Mouse (Mus musculus): ENCODE data around the gene Lmntd1. TPM values are rescaled to one million over a fixed set of nuclear protein-coding genes. Genes with fewer than 3 reads are reported as not detected.
A peak's percentile ranks its signal among the peaks of the same experiment; 100 is the strongest.

Lmntd1 gene
- polyA plus RNA-seq, 1 experiment from 2014 or later = 1.3 TPM

GRCm38 (mm10) chr6:145501751-145502150 is 112.4 kb downstream of the Lmntd1 start:
- Histone ChIP-seq H3K27me3 (ENCODE audit: control insufficient read depth, insufficient read depth, low read length) (no peaks in the 10 kb centered on the region), H3K27ac (replicated peaks; ENCODE audit: low read depth, low read length) (no peak overlapping the region), H3K36me3 (ENCODE audit: control insufficient read depth, insufficient read depth, low read length) (no peaks in the 10 kb centered on the region), H3K4me1 (ENCODE audit: control insufficient read depth, insufficient read depth, low read length) (no peaks in the 10 kb centered on the region), H3K9ac (replicated peaks; ENCODE audit: low read length) (no peak overlapping the region), H3K4me3 (replicated peaks; ENCODE audit: low read depth, low read length) (no peak overlapping the region), H3K4me2 (ENCODE audit: low read length) (no peak overlapping the region), H3K9me3 (ENCODE audit: control insufficient read depth, low read length) (no peaks in the 10 kb centered on the region)
- WGBS = 89% methylated on average over 7 of the region's 7 CpGs
- ATAC-seq (ENCODE audit: low FRiP score, low TSS enrichment) (no peak), DNase-seq (no peak)

GRCm38 (mm10) chr6:145499574-145500546 is 114.3 kb downstream of the Lmntd1 start:
- WGBS = 84% methylated on average over 19 of the region's 19 CpGs
- ATAC-seq (ENCODE audit: low FRiP score, low TSS enrichment) (no peak), DNase-seq (no peak)
- Histone ChIP-seq H3K4me2 (ENCODE audit: low read length) (no peak overlapping the region), H3K27ac (replicated peaks; ENCODE audit: low read depth, low read length) (no peak overlapping the region), H3K27me3 (ENCODE audit: control insufficient read depth, insufficient read depth, low read length) (no peaks in the 10 kb centered on the region), H3K4me1 (ENCODE audit: control insufficient read depth, insufficient read depth, low read length) (no peaks in the 10 kb centered on the region), H3K36me3 (ENCODE audit: control insufficient read depth, insufficient read depth, low read length) (no peaks in the 10 kb centered on the region), H3K4me3 (replicated peaks; ENCODE audit: low read depth, low read length) (no peak overlapping the region), H3K9me3 (ENCODE audit: control insufficient read depth, low read length) (no peaks in the 10 kb centered on the region), H3K9ac (replicated peaks; ENCODE audit: low read length) (no peak overlapping the region)

DNA sequence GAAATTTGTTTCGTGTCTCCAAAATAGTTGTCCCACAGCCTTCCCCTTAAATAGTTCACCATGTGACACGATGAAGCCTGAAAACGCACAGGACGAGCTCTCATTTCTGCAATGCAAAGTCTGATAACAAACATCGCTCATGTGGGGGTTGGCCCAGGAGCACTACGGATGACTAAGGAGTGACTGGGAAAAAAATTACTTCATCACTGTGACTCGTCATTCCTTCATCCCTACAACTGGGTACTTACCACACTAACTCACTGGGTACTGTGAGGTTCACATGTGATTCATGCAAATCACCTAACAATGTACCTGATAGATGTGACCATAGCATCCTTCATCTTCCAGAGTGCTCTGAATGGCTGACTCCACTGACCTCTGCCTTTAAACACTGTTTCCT is 118.4 kb downstream of the Lmntd1 start:
- DNase-seq (no peak), ATAC-seq (ENCODE audit: low FRiP score, low TSS enrichment) (no peak)
- Histone ChIP-seq H3K27ac (replicated peaks; ENCODE audit: low read depth, low read length) (no peak overlapping the region), H3K36me3 (ENCODE audit: control insufficient read depth, insufficient read depth, low read length) (no peaks in the 10 kb centered on the region), H3K9me3 (ENCODE audit: control insufficient read depth, low read length) (no peaks in the 10 kb centered on the region), H3K4me3 (replicated peaks; ENCODE audit: low read depth, low read length) (no peak overlapping the region), H3K4me2 (ENCODE audit: low read length) (no peak overlapping the region), H3K27me3 (ENCODE audit: control insufficient read depth, insufficient read depth, low read length) (no peaks in the 10 kb centered on the region), H3K4me1 (ENCODE audit: control insufficient read depth, insufficient read depth, low read length) (no peaks in the 10 kb centered on the region), H3K9ac (replicated peaks; ENCODE audit: low read length) (no peak overlapping the region)
- WGBS = 95% methylated on average over 7 of the region's 7 CpGs

GRCm38 (mm10) chr6:145488251-145488650 is 125.9 kb downstream of the Lmntd1 start:
- ATAC-seq (ENCODE audit: low FRiP score, low TSS enrichment) (no peak), DNase-seq (no peak)
- Histone ChIP-seq H3K27ac (replicated peaks; ENCODE audit: low read depth, low read length) (no peak overlapping the region), H3K27me3 (ENCODE audit: control insufficient read depth, insufficient read depth, low read length) (no peaks in the 10 kb centered on the region), H3K9me3 (ENCODE audit: control insufficient read depth, low read length) (no peaks in the 10 kb centered on the region), H3K4me3 (replicated peaks; ENCODE audit: low read depth, low read length) (no peak overlapping the region), H3K4me1 (ENCODE audit: control insufficient read depth, insufficient read depth, low read length) (peaks cover 19% of the 10 kb centered on the region), H3K36me3 (ENCODE audit: control insufficient read depth, insufficient read depth, low read length) (no peaks in the 10 kb centered on the region), H3K4me2 (ENCODE audit: low read length) (no peak overlapping the region), H3K9ac (replicated peaks; ENCODE audit: low read length) (no peak overlapping the region)
- WGBS = 87% methylated on average over 2 of the region's 2 CpGs

DNA sequence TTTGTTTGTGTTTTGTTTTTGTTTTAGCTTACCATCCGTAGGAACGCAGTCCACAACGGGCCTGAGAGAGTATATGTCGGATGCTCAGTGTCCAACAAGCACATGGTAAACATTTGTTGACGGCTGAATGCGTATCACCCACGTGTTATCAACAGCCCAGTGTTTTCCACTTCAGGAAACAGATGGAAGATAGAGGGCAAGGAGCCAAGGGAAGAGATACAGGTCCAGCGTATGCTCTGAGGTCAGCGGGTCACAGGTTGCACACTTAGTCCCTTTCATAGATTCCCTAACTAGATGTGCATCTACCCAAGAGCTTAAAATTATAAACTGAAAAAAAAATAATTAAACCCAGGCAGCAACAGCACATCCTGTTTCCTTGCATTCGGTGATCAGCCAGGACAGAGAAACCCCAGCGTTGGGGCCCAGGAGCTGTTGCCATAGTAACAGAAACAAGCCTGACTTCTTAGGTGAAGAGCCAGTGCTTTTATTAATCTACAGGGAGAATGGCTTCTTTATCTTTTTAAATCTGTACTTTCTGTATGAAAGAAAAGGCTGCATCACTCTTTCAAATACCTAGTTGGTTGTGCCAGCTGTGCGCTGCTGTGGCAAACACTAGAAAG is 128.0 kb downstream of the Lmntd1 start:
- 52% methylated on average over 12 of the region's 12 CpGs for WGBS
- ATAC-seq (ENCODE audit: low FRiP score, low TSS enrichment) (no peak), DNase-seq (peak; percentile 82)
- H3K36me3 ChIP-seq (ENCODE audit: control insufficient read depth, insufficient read depth, low read length) = no peaks in the 10 kb centered on the region
- H3K27ac ChIP-seq (replicated peaks; ENCODE audit: low read depth, low read length) = peak overlapping the region; percentile 67
- no peaks in the 10 kb centered on the region for H3K27me3 ChIP-seq (ENCODE audit: control insufficient read depth, insufficient read depth, low read length)
- H3K9me3 ChIP-seq (ENCODE audit: control insufficient read depth, low read length) = no peaks in the 10 kb centered on the region
- H3K9ac ChIP-seq (replicated peaks; ENCODE audit: low read length) = no peak overlapping the region
- H3K4me2 ChIP-seq (ENCODE audit: low read length) = no peak overlapping the region
- H3K4me3 ChIP-seq (replicated peaks; ENCODE audit: low read depth, low read length) = no peak overlapping the region
- H3K4me1 ChIP-seq (ENCODE audit: control insufficient read depth, insufficient read depth, low read length) = peaks cover 25% of the 10 kb centered on the region

DNA sequence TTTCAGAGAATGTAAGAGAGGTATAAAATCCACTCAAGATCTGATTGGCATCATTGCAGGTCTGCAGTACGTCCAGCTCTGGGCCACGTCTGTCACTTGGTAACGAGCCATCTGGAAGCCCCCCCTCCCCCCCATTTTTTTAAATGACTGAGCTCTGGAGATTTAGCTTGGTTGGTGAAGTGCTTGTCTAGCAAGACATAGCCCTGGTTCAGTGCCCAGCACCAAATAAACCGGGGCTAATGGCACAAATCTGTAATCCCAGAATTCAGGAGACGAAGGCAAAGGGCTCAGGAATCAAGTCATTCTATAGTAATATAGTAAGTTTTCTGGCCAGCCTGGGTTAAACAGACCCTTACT is 130.8 kb downstream of the Lmntd1 start:
- no peak overlapping the region for H3K27ac ChIP-seq (replicated peaks; ENCODE audit: low read depth, low read length)
- H3K4me2 ChIP-seq (ENCODE audit: low read length) = no peak overlapping the region
- no peak overlapping the region for H3K4me3 ChIP-seq (replicated peaks; ENCODE audit: low read depth, low read length)
- H3K27me3 ChIP-seq (ENCODE audit: control insufficient read depth, insufficient read depth, low read length) = no peaks in the 10 kb centered on the region
- peaks cover 25% of the 10 kb centered on the region for H3K4me1 ChIP-seq (ENCODE audit: control insufficient read depth, insufficient read depth, low read length)
- 49% methylated on average over 5 of the region's 5 CpGs for WGBS
- no peak for ATAC-seq (ENCODE audit: low FRiP score, low TSS enrichment)
- H3K36me3 ChIP-seq (ENCODE audit: control insufficient read depth, insufficient read depth, low read length) = no peaks in the 10 kb centered on the region
- H3K9ac ChIP-seq (replicated peaks; ENCODE audit: low read length) = no peak overlapping the region
- H3K9me3 ChIP-seq (ENCODE audit: control insufficient read depth, low read length) = no peaks in the 10 kb centered on the region
- no peak for DNase-seq

DNA sequence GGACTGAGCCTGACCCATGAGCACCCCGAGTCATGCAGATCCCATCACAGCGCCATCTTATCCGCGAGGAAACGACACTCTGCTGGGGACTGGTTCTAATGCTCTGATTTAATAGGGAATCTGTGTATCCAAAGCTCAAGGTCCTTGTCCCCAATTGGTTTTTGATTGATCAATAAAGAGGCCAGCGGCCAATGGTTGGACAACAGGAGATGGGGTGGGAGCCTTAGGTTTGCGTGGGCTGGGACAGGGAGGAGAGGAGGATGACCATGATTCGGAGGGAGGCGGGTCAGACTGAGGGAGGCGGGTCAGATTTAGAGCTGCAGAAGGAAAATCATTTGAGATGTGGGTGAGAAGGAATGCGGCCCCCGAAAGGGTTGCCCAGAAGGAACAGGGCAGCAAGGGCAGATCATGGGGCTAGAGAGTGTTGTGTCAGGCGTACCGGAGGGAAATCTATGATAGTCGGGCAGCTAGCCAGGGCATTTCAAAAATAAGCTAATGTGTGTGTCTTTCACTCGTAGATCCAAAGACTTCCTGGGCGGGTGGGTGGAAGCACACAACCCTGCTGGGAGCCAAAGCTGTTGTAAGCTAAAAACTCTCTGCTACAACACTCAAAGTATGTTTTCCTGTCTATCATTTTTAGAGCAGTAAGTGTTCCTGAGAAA is 131.3 kb downstream of the Lmntd1 start:
- Histone ChIP-seq H3K9ac (replicated peaks; ENCODE audit: low read length) (no peak overlapping the region), H3K4me3 (replicated peaks; ENCODE audit: low read depth, low read length) (no peak overlapping the region), H3K36me3 (ENCODE audit: control insufficient read depth, insufficient read depth, low read length) (no peaks in the 10 kb centered on the region), H3K9me3 (ENCODE audit: control insufficient read depth, low read length) (no peaks in the 10 kb centered on the region), H3K27me3 (ENCODE audit: control insufficient read depth, insufficient read depth, low read length) (no peaks in the 10 kb centered on the region), H3K27ac (replicated peaks; ENCODE audit: low read depth, low read length) (no peak overlapping the region), H3K4me2 (ENCODE audit: low read length) (no peak overlapping the region), H3K4me1 (ENCODE audit: control insufficient read depth, insufficient read depth, low read length) (peaks cover 25% of the 10 kb centered on the region)
- DNase-seq = no peak
- 87% methylated on average over 17 of the region's 17 CpGs for WGBS
- no peak for ATAC-seq (ENCODE audit: low FRiP score, low TSS enrichment)

DNA sequence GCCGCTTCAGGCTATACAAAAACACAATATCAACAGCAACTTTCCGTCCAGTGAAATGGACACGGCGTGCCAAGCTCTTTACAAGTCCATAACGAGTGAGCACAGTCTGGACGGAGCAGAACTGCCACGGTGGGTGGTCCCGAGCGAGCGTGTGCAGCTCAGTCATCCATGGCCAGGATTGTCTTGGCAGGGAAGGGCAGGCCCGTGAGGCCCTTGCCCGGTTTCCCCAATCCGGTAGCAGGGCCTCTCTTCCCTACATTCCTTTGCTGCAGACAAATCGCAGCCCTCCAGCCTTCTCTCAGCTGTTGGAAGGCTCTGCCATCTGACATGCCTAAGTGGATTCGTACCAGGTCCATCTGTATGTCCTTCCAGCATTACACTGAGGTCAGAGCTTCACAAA is 132.2 kb downstream of the Lmntd1 start:
- H3K4me2 ChIP-seq (ENCODE audit: low read length) = peak overlapping the region; percentile 21; the same call in 1 of the 2 replicates
- no peaks in the 10 kb centered on the region for H3K36me3 ChIP-seq (ENCODE audit: control insufficient read depth, insufficient read depth, low read length)
- peaks cover 24% of the 10 kb centered on the region for H3K4me1 ChIP-seq (ENCODE audit: control insufficient read depth, insufficient read depth, low read length)
- no peaks in the 10 kb centered on the region for H3K9me3 ChIP-seq (ENCODE audit: control insufficient read depth, low read length)
- no peaks in the 10 kb centered on the region for H3K27me3 ChIP-seq (ENCODE audit: control insufficient read depth, insufficient read depth, low read length)
- 0 out of 2 replicates have a peak overlapping the region, but pooled peaks have one; percentile 7 for H3K9ac ChIP-seq (replicated peaks; ENCODE audit: low read length)
- no peak overlapping the region for H3K27ac ChIP-seq (replicated peaks; ENCODE audit: low read depth, low read length)
- peak; percentile 46; the same call in 1 of the 2 replicates for ATAC-seq (ENCODE audit: low FRiP score, low TSS enrichment)
- DNase-seq = peak; percentile 58
- H3K4me3 ChIP-seq (replicated peaks; ENCODE audit: low read depth, low read length) = no peak overlapping the region
- 8% methylated on average over 15 of the region's 15 CpGs for WGBS
